Mouse (Mus musculus) forebrain, embryonic 15.5 days (tissue): ENCODE measurements around the gene Ubac2. TPM values are rescaled to one million over a fixed set of nuclear protein-coding genes. Genes with fewer than 3 reads are reported as not detected.
"Not testable (repeated sequence)": the region's sequence is repeated elsewhere in the genome, so short reads cannot be mapped to it uniquely, and the experiment has no call there.

Source experiments
- ATAC-seq: fragments of 200-750 bp; cut with Nextera tagmentation; replicated peaks from 2 replicates; pipeline ENCODE4 v1.8.0; 2017; ENCODE audit warnings: mild to moderate bottlenecking, moderate TSS enrichment, moderate library complexity
- H3K27ac ChIP-seq: fragments of 300-500 bp; sonication (generic); replicated peaks from 2 replicates; pipeline ENCODE4 v1.5.1; 2015; ENCODE audit warnings: mild to moderate bottlenecking, inconsistent platforms
- H3K27me3 ChIP-seq: fragments of 300-500 bp; sonication (generic); 2 replicates; pipeline ENCODE4 v1.6.1; 2015; ENCODE audit warnings: inconsistent platforms
- H3K36me3 ChIP-seq: fragments of 300-500 bp; sonication (generic); 2 replicates; pipeline ENCODE4 v1.6.1; 2015; ENCODE audit warnings: mild to moderate bottlenecking, inconsistent platforms
- H3K4me1 ChIP-seq: fragments of 300-500 bp; sonication (generic); 2 replicates; pipeline ENCODE4 v1.6.1; 2015; ENCODE audit warnings: inconsistent platforms
- H3K4me2 ChIP-seq: fragments of 300-500 bp; sonication (generic); replicated peaks from 2 replicates; pipeline ENCODE4 v1.6.1; 2015; ENCODE audit warnings: mild to moderate bottlenecking, inconsistent platforms
- H3K4me3 ChIP-seq: fragments of 300-500 bp; sonication (generic); 2 replicates; pipeline ENCODE4 v1.5.1; 2015; ENCODE audit warnings: mild to moderate bottlenecking, inconsistent platforms
- H3K9ac ChIP-seq: fragments of 300-500 bp; sonication (generic); replicated peaks from 2 replicates; pipeline ENCODE4 v1.6.1; 2015; ENCODE audit warnings: mild to moderate bottlenecking, inconsistent platforms
- H3K9me3 ChIP-seq: fragments of 300-500 bp; sonication (generic); 2 replicates; pipeline ENCODE4 v1.6.1; 2016; ENCODE audit warnings: inconsistent platforms
- WGBS: fragments of 180-500 bp; shearing (Covaris S2); methylation state at CpG from one replicate; pipeline ENCODE4 v1.1.7; 2015; ENCODE audit warnings: mixed read lengths; 5-methylcytosine and 5-hydroxymethylcytosine counted together
- polyA plus RNA-seq: library from polyadenylated mRNA; unstranded; fragments of >200 nt; fragmentation: Nextera tagmentation; extraction: Ambion mirVana; gene quantifications from 2 replicates; pipeline ENCODE4 v1.2.1, GENCODE M21; 2015

The Ubac2 gene
- 51.8 and 53.5 TPM in 2 replicates for polyA plus RNA-seq

DNA sequence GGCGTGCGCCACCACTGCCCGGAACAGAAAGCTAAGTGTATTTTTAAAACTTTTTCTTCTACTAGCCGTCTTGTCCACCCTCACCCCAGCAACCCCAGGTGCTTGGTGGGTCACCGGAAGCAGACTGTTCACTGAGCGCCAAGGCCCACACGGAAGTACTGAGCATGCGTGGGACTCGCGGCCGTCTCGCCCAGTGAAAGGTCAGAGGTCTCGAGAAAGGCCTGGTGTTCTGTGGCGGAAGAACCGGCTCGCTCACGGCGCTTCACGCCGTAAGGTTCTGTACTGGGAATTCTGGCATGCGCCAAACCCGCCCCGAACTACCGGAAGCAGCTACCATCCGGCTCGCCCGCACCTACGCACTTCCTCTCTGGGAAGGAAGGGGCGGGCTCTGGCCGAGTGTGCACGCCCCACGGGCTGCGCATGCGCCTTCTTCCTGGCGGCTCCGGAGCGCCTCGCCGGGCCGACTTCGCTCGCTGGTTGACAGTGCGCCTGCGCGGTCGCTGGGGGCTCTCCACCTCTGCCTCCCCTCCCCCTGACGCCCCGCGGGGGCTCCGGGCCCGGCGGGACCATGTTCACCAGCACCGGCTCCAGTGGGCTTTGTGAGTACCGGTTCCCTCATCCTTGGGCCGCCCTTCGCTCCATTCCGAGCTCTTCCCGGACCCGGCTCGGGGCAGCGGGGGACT lies at the start of gene Ubac2:
Ubac2 (plus strand) TSS at position 445 of the 683 bp plus-strand sequence.
- H3K9ac ChIP-seq = peak within 1 kb of the TSS; percentile 93
- peak within 1 kb of the TSS; percentile 87 for H3K27ac ChIP-seq
- peaks cover 20% of the 10 kb centered on the region for H3K4me1 ChIP-seq
- no peaks in the 10 kb centered on the region for H3K36me3 ChIP-seq
- 0% methylated on average over 61 of the region's 61 CpGs for WGBS
- ATAC-seq = peak; percentile 99
- peak within 1 kb of the TSS; percentile 95 for H3K4me3 ChIP-seq
- H3K27me3 ChIP-seq = no peaks in the 10 kb centered on the region
- peak within 1 kb of the TSS; percentile 97 for H3K4me2 ChIP-seq
- no peaks in the 10 kb centered on the region for H3K9me3 ChIP-seq

DNA sequence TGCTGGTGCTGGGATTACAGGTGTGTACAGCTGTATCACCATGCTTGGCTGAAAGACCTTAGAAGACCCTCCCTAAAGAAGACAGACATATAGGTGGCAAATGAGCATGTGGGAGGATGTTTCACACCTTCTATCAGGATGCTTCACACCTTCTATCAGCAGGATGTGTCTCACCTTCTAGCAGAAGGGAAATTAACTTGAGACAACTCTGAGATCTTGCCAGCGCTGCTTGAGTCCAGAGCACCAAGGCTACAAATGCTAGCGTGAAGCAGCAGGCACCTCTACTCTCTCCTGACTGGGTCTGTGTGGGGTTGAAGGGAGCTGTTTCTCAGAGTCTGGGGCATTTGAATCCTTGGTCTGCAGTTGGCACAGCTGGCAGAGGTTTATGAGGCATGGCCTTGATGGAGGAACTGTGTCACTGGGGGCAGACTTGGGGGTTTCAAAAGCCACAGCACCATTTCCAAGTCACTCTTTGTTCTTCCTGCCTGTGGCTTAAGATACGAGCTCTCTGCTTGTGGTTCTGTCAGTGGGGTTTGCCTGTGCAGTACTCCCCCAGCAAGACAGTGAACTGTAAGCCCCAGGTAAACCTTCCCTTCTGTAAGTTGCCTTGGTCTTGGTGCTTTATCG lies 48.5 kb upstream of the Ubac2 start:
- 87% methylated on average over 4 of the region's 4 CpGs for WGBS
- H3K27me3 ChIP-seq = no peaks in the 10 kb centered on the region
- no peak overlapping the region for H3K27ac ChIP-seq
- H3K9ac ChIP-seq = no peak overlapping the region
- no peaks in the 10 kb centered on the region for H3K9me3 ChIP-seq
- H3K36me3 ChIP-seq = no peaks in the 10 kb centered on the region
- no peaks in the 10 kb centered on the region for H3K4me1 ChIP-seq
- H3K4me3 ChIP-seq = no peak overlapping the region
- no peak overlapping the region for H3K4me2 ChIP-seq
- ATAC-seq = no peak

DNA sequence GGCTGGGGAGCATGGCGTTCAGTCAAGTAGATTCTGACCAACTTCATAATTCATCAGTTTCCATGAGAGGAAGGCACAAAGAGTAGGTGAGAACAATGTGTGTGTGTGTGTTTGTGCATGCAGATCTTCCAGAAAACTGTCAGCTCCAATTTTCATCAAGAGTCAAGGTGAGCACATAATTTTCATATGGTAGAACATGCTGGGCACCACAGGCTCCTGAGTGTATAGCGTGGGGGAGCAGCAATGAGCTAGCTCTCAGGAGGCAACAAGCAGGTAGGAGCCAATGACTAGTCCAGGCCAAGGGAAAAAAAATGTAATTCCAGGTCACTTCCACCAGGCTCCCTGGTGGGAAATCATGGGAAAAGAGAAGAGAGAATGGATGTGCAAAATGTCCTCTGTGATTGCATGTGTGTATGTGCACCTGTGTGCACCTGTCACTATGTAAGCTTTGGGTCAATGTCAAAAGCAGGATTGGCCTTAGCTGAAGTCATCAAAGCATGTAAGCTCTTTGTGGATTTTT lies 45.4 kb upstream of the Ubac2 start:
- H3K4me3 ChIP-seq = no peak overlapping the region
- H3K4me1 ChIP-seq = no peaks in the 10 kb centered on the region
- H3K9me3 ChIP-seq = no peaks in the 10 kb centered on the region
- no peak overlapping the region for H3K9ac ChIP-seq
- no peak overlapping the region for H3K27ac ChIP-seq
- ATAC-seq = no peak
- no peak overlapping the region for H3K4me2 ChIP-seq
- WGBS = 84% methylated on average over 2 of the region's 2 CpGs
- no peaks in the 10 kb centered on the region for H3K27me3 ChIP-seq
- no peaks in the 10 kb centered on the region for H3K36me3 ChIP-seq

DNA sequence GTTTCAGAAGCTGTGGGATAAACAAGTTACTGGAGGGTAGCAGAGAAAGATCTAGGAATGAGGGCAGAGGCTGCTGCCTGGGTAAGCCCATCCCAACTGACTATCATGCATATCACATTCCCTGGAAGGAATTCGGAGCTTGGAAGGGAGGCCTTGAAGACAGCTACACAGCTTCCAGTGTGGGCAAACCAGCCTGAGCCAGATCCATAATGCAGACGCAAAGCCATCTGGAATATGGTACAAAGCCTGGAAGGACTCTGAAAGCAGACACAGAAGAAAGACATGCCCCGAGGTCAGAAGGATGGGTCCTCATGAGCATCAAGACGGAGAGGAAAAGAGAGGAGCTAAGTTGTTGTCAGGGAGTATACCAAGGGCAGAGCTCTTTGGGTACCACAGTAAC lies 40.3 kb upstream of the Ubac2 start:
- Histone ChIP-seq H3K36me3 (no peaks in the 10 kb centered on the region), H3K27me3 (no peaks in the 10 kb centered on the region), H3K4me3 (no peak overlapping the region), H3K4me2 (no peak overlapping the region), H3K27ac (no peak overlapping the region), H3K4me1 (no peaks in the 10 kb centered on the region), H3K9ac (no peak overlapping the region), H3K9me3 (peaks cover 10% of the 10 kb centered on the region; the same call in 1 of the 2 replicates)
- ATAC-seq = no peak
- WGBS = 91% methylated on average over 4 of the region's 4 CpGs

DNA sequence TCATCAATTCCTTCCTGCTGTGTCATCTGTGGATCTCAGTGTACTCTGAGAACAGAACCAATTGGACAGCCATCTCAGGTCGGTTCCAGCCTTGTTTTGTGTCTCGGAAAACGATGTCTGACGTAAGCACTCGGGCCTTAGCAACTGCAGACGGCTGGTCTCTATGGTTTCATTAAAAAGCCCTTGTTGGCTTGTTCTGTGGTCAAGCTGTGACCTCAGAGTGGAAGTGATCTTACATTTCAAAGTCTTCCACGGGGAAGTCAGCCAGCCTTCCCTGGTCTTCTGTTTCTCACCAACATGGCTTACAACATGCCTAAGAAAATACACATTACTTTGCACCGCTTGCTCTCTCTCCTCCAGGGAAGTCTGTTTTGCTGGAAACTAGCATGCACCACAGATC lies 38.2 kb upstream of the Ubac2 start:
- Histone ChIP-seq H3K4me1 (no peaks in the 10 kb centered on the region), H3K4me2 (no peak overlapping the region), H3K9ac (no peak overlapping the region), H3K27me3 (no peaks in the 10 kb centered on the region), H3K27ac (no peak overlapping the region), H3K9me3 (peaks cover 10% of the 10 kb centered on the region; the same call in 1 of the 2 replicates), H3K36me3 (no peaks in the 10 kb centered on the region), H3K4me3 (no peak overlapping the region)
- WGBS = 89% methylated on average over 8 of the region's 8 CpGs
- ATAC-seq = no peak

DNA sequence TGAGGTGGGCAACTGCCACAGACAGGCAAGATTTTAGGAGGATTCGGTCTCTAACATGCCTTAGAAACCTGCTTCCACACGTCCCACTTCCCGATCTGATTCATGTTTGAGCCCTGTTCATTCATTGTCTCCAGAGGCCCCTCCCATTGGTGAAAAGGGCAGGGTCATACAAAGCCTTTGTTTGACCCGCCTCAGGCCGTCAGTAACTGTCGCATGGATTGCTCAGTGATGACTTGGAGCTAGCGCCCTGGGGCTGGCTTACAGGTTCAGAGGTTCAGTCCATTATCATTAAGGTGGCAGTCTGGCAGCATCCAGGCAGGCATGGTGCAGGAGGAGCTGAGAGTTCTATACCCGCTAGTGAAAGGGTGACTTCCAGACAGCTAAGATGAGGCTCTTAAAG lies 33.9 kb upstream of the Ubac2 start:
- H3K9ac ChIP-seq = no peak overlapping the region
- no peak overlapping the region for H3K4me3 ChIP-seq
- no peaks in the 10 kb centered on the region for H3K27me3 ChIP-seq
- no peaks in the 10 kb centered on the region for H3K36me3 ChIP-seq
- 0 out of 2 replicates have a peak, but pooled peaks cover 4% of the 10 kb centered on the region for H3K9me3 ChIP-seq
- no peak for ATAC-seq
- 59% methylated on average over 8 of the region's 8 CpGs for WGBS
- H3K4me2 ChIP-seq = no peak overlapping the region
- H3K27ac ChIP-seq = no peak overlapping the region
- no peaks in the 10 kb centered on the region for H3K4me1 ChIP-seq

DNA sequence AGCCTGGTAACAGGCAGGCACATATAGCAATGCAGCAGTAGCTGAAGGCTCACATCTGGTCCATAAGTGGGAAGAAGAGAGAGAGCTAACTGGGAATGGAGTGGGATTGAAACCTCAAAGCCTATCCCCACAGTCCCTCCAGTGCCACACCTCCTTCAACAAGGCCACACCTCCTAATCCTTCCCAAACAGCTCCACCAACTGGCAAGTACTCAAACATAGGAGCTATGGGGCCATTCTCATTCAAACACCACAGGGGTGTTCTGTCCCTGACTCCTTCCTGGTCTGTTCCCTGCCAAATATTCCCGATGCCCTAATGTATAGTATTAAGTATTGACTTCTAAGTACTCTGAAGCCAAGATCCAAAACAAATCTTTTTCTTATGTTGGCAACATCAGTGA lies 27.2 kb upstream of the Ubac2 start:
- Histone ChIP-seq H3K9me3 (no peaks in the 10 kb centered on the region), H3K4me2 (no peak overlapping the region), H3K27ac (no peak overlapping the region), H3K27me3 (no peaks in the 10 kb centered on the region), H3K4me3 (no peak overlapping the region), H3K9ac (no peak overlapping the region), H3K36me3 (no peaks in the 10 kb centered on the region), H3K4me1 (no peaks in the 10 kb centered on the region)
- ATAC-seq = no peak
- 100% methylated on average over 1 of the region's 1 CpGs for WGBS

DNA sequence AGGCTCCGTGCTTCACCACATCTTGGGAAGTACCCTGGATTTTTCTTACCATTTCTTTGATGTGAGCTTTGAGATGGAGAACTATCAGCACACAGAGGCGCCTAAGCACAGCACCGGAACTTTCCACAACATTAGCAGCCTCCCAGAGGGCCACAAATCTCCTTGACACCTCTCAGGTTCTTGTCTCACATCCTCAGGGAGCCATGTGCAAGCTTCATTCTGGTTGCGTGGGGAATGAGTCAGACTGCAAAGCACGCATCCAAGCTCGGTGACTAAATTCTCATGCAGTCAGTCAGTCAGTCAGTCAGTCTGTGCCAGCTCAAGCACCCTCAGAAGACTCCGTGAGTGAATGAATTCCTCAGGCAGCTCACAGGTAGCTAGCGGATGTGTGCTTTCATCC lies 25.9 kb upstream of the Ubac2 start:
- Histone ChIP-seq H3K9ac (no peak overlapping the region), H3K4me2 (no peak overlapping the region), H3K4me3 (no peak overlapping the region), H3K27ac (0 out of 2 replicates have a peak overlapping the region, but pooled peaks have one; percentile 5), H3K4me1 (no peaks in the 10 kb centered on the region), H3K36me3 (no peaks in the 10 kb centered on the region), H3K27me3 (no peaks in the 10 kb centered on the region), H3K9me3 (no peaks in the 10 kb centered on the region)
- no peak for ATAC-seq
- WGBS = 87% methylated on average over 8 of the region's 8 CpGs

DNA sequence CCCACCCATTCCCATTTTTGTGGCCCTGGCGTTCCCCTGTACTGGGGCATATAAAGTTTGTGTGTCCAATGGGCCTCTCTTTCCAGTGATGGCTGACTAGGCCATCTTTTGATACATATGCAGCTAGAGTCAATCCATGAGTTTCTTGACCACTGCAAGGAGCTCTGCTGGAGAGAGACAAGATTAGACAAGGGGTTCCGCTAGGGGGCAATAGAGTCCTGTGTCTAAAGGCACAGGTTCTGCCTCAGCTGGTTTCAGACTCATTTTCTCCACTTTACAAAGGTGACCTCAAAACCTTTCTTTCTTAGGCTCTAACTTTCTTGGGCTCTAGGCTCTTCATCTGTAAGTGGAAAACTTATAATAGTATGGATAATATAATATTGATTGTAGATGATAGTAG lies 13.3 kb upstream of the Ubac2 start:
- H3K36me3 ChIP-seq, H3K4me3 ChIP-seq, H3K9me3 ChIP-seq, H3K27ac ChIP-seq, H3K27me3 ChIP-seq, H3K4me1 ChIP-seq, H3K9ac ChIP-seq, H3K4me2 ChIP-seq, ATAC-seq: not testable (repeated sequence)
- 5% methylated on average over 2 of the region's 2 CpGs for WGBS

DNA sequence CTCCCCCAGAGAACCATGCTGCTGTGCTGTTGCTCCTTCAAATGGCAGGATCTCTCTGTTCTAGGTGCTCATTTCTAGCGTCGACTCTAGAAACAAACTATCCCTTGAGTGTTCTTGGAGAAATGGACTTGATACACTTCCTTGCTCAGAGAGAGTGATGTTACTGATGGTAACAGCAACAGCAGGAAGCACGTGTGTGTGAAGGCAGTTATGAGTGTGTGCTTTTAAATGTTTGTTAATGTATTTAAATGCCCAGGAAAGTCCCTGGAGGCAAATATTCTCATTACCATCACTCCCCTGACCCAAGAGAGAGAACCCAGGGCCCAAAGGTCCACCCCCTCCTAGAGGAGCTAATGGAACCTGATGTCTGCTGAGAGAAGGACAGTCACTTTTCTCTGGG lies 11.8 kb upstream of the Ubac2 start:
- no peaks in the 10 kb centered on the region for H3K27me3 ChIP-seq
- H3K4me1 ChIP-seq = no peaks in the 10 kb centered on the region
- no peak overlapping the region for H3K9ac ChIP-seq
- H3K4me2 ChIP-seq = no peak overlapping the region
- 79% methylated on average over 3 of the region's 3 CpGs for WGBS
- H3K9me3 ChIP-seq = no peaks in the 10 kb centered on the region
- no peak overlapping the region for H3K4me3 ChIP-seq
- H3K27ac ChIP-seq = no peak overlapping the region
- H3K36me3 ChIP-seq = no peaks in the 10 kb centered on the region
- ATAC-seq = no peak

DNA sequence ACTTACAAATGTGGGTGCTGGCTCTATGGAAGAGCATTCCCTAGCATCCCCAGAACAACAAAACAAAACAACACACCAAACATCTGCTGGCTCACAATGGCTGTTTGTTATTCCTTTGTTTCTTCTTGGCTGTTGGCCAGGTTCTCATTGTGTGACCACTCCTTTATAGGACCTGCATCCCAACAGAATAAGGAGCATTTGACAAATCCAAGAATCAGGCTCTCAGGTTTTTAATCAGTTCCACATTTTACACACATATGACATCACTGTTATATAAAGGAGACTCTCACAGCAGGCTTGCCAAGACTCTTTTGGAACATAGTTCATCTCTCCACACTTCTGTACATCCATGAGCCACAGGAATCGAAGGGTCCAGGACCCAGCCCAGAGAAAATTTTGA lies 9.3 kb upstream of the Ubac2 start:
- Histone ChIP-seq H3K4me1 (no peaks in the 10 kb centered on the region), H3K9ac (no peak overlapping the region), H3K27me3 (no peaks in the 10 kb centered on the region), H3K27ac (no peak overlapping the region), H3K36me3 (no peaks in the 10 kb centered on the region), H3K4me3 (no peak overlapping the region), H3K9me3 (no peaks in the 10 kb centered on the region), H3K4me2 (no peak overlapping the region)
- ATAC-seq = no peak
- WGBS = 66% methylated on average over 1 of the region's 1 CpGs

DNA sequence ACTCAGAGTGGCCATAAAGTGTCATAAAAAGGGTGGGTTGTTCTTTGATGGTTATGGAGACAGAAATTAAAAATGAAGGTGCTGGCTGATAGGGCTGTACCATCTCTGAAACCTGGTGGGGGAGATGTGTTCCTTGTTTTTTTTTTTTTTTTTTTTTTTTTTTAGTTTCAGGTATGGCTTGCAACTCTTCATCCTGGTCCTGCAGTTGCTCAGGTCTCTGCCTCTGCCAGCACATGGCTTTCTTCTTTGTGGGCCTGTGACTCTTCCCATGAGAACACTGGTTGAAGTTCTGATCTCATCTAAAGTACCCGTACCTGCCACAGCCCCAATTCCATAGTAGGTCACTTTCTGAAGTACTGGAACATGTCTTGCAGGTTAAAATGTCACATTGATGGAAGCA lies 5.7 kb upstream of the Ubac2 start:
- Histone ChIP-seq H3K9ac (no peak overlapping the region), H3K27ac (no peak overlapping the region), H3K4me3 (no peak overlapping the region), H3K36me3 (no peaks in the 10 kb centered on the region), H3K4me1 (peaks cover 3% of the 10 kb centered on the region), H3K4me2 (no peak overlapping the region), H3K9me3 (no peaks in the 10 kb centered on the region), H3K27me3 (no peaks in the 10 kb centered on the region)
- no peak for ATAC-seq
- 88% methylated on average over 1 of the region's 1 CpGs for WGBS
